Mouse (Mus musculus) brain, embryonic 14.5 days (tissue): ENCODE results near the gene Samhd1. TPM values are rescaled to one million over a fixed set of nuclear protein-coding genes. Genes with fewer than 3 reads are reported as not detected.
A peak's percentile ranks its signal among the peaks of the same experiment; 100 is the strongest.

Experiments used
- DNase-seq: peaks from one replicate; pipeline ENCODE4 v3.0.0-alpha.2; 2011; ENCODE audit warnings: low read depth
- CTCF ChIP-seq: fragments of 200-500 bp; IDR thresholded peaks from 2 replicates; pipeline ENCODE4 v1.5.1; 2012; ENCODE audit warnings: inconsistent platforms, mild to moderate bottlenecking, moderate library complexity, borderline replicate concordance; ENCODE audit not compliant: insufficient read depth, insufficient read length; ENCODE audit errors: extremely low read depth
- POLR2A ChIP-seq: fragments of 200-500 bp; IDR thresholded peaks from 2 replicates; pipeline ENCODE4 v1.6.1; 2012; ENCODE audit warnings: mild to moderate bottlenecking, inconsistent platforms, borderline replicate concordance; ENCODE audit not compliant: poor library complexity, insufficient read depth, insufficient read length, severe bottlenecking; ENCODE audit errors: extremely low read depth
- polyA plus RNA-seq: library from polyadenylated mRNA; depleted of rRNA; stranded (reverse); fragments of >200 nt; gene quantifications from 2 replicates; pipeline ENCODE4 v1.2.3, GENCODE M21; 2012

The Samhd1 gene
- polyA plus RNA-seq, 1 experiment: 19.2 TPM

DNA sequence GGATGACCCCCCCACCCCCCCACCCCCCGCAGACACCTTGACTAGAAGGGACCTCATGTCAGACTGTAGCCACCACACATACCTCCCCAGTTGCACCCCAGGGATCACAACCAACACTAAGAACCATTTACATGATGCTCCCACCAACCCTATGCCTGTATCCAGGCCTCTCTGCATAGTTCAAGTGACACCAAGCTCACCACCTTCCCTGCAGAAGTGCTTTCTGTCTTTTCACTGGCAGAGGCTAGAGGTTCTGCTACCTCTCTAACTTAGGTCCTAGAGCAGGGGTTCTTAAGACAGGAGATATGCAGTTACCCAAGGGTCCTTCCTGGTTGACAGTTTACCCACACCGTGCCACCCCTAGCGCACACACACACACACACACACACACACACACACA lies 59.8 kb downstream of the Samhd1 start:
- no peak for TF ChIP-seq CTCF
- TF ChIP-seq POLR2A: no peak
- DNase-seq: no peak

DNA sequence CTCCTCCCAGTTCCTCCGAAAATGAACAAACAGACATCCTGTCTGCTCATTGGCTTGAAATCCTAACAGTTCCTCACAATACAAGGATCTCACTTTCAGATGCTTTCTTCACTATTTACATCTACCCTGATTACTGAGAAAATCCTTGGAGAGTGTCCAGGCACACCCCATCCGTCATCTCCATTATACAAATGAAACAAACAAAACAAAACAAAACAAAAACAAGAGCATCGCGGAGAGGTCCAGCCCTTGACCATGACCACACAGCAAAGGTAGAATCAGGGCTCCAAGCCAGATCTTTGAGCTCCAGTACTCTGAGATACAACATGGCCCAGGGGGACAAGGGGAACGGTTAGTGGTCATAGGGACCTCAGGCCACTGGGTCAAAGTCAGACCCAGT lies 60.3 kb downstream of the Samhd1 start:
- TF ChIP-seq CTCF (no peak), POLR2A (no peak)
- no peak for DNase-seq

GRCm38 (mm10) chr2:157074186-157074724 lies 60.8 kb downstream of the Samhd1 start:
- peak; percentile 67 for DNase-seq
- TF ChIP-seq POLR2A (no peak), CTCF (no peak)

DNA sequence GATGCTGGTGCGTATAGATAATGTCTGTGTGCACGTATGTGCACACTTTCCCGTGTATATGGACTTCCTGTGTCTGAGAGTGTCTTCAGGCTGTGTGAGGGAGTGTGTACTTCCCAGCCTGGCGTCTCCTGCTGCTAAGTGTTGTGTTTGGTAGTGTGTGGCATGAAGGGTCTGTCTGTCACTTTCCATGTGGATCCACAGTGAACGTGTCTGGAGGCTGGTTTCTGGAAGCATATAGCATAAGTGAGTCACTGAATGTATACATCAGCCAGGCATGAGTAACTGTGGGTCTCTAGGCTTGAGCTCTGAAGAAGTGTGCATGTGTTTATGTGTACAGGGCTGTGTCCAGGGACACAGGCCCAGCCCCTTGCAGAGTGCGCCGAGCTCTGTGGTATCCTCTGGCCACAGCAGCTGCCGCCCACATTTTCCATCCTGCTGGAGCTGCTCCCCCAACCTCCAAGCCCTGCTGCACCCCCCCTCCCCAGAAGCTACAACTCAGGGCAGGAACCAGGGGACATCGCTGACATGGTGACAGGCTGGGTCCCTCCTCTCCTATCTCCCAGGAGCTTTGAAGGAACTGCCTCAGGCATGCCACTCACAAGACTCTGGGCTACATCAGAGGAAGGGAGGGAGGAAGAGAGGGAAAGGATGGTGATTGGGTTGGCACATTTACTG lies 61.5 kb downstream of the Samhd1 start:
- DNase-seq: no peak
- TF ChIP-seq POLR2A (no peak), CTCF (no peak)

DNA sequence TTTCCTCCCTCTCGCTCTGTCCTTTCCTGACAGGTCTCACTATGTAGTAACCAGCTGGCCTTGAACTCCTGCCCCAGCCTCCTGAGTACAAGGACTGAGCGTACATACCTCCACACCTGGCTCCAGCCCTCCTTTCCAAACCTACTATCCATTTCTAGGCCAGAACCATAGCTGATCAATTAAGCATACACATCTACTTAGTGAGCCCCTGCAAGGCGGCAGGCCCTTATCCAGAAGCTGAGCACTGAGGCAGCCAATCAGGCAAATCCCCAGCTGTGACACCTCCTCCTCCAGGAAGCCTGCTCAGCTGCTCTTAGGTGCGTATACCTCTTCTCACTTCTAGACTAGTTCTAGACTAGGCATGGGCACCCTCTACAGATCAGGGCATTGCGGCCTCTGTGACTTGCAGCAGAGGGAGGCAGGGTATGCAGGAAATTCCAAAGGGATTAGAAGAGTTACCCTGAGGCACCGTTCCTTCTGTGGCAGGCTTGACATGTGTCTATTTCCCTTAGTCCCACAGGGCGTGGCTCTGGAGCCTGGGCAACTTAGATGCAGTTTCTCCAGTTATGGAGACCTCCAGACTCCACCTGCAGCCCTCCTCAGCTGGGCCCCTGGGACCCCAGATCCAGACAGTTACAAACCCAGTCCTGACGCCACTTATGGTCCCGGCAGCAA lies 62.6 kb downstream of the Samhd1 start:
- DNase-seq: no peak
- TF ChIP-seq CTCF (no peak), POLR2A (no peak)

- peak; percentile 65 for DNase-seq
- TF ChIP-seq CTCF: no peak
- no peak for TF ChIP-seq POLR2A
Measured at GRCm38 (mm10) chr2:157071556-157071955, 63.5 kb downstream of the Samhd1 start.

- TF ChIP-seq POLR2A (no peak), CTCF (no peak)
- DNase-seq: peak; percentile 84
Measured at GRCm38 (mm10) chr2:157070365-157070764, 64.7 kb downstream of the Samhd1 start.

- TF ChIP-seq POLR2A (no peak), CTCF (no peak)
- peak; percentile 45 for DNase-seq
Measured at GRCm38 (mm10) chr2:157069755-157070315, 65.2 kb downstream of the Samhd1 start.

GRCm38 (mm10) chr2:157069355-157069735 lies 65.7 kb downstream of the Samhd1 start:
- peak; percentile 33 for DNase-seq
- TF ChIP-seq POLR2A (no peak), CTCF (no peak)

DNA sequence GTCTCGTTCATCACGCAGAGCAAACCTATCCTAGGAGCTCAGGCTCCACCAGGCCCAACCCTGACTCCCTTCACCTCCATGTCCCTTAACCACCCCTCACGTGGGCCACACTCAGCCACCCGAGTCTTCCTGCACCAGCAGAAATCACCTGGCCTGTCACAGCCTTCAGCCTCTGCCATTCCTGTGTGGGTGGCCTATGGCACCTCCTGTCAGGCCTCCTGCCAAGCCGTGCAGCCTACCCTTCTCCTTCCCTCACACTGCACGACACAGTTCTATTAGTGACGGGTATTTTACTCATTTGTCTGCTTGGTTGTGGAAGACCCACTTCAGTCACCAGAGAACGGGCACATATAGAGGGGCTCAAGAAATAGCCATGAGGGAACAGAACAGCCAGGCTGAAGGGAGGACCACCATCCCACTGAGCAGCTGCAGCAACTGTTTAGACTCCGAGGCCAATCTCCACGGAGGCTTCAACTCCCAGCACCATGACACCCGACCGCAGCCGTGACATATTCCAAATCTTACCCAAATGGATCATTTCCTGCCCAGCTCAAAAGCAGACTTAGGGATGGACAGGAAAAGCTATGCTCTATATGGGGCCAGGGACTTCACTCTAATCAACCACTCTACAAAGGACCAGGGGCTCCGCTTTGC lies 66.2 kb downstream of the Samhd1 start:
- TF ChIP-seq POLR2A: no peak
- no peak for TF ChIP-seq CTCF
- DNase-seq: peak; percentile 26
